Mouse (Mus musculus) frontal cortex, postnatal 36 days (tissue): Measurements from ENCODE around the gene Hoxa3.

Experiments used
- DNase-seq, 2 experiments: peaks; one replicate each; pipeline ENCODE4 v3.0.0; 2022; ENCODE audit warnings: low spot score in 2 of 2

The Hoxa3 gene

DNA sequence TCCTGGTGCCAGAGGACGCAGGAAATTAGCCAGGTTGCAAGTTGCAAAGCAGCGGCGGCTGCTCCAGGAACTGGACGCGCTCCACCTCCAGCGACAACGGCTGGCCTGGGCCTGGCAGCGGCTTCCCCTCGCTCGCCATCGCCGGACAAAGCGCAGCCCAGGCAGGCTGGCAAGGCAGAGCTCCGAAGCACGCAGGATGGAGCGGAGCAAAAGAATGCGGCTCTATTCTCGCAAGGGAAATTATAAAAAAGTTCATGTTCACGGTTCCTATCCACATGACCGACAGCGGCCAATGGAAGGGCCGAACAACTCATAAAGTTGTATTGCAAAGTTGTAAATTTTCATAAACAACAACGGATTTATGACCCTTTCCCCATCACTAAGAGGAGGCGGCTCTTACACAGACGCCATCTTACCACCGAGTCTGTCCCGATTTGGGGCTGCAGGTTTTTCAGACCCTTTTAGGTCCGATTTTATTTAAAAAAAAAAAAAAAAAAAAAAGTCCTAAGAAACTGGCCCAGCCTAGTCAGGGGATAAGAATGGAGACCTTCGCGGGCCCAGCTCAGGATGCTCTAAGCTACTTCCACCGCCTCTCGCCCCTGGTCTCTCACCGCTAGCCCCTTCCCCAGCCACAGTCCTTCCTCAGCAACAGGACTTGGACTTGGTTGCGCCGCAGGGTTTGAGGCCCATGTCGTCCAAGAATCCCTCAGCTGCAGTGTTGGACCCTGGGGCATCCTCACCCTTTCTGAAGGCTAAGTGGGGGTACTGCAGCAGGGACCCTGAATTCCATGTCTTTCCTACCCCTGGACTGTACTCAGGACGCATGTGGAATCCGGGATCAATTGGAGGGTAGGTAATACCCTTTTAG lies at the start of gene Hoxa3, which contains the start of gene Gm28308:
Gene Hoxa3, minus strand, starts transcription at position 218 of the 868 bp plus-strand sequence.
Gene Gm28308, minus strand, starts transcription at position 221 of the 868 bp plus-strand sequence.
- no peak for DNase-seq

DNA sequence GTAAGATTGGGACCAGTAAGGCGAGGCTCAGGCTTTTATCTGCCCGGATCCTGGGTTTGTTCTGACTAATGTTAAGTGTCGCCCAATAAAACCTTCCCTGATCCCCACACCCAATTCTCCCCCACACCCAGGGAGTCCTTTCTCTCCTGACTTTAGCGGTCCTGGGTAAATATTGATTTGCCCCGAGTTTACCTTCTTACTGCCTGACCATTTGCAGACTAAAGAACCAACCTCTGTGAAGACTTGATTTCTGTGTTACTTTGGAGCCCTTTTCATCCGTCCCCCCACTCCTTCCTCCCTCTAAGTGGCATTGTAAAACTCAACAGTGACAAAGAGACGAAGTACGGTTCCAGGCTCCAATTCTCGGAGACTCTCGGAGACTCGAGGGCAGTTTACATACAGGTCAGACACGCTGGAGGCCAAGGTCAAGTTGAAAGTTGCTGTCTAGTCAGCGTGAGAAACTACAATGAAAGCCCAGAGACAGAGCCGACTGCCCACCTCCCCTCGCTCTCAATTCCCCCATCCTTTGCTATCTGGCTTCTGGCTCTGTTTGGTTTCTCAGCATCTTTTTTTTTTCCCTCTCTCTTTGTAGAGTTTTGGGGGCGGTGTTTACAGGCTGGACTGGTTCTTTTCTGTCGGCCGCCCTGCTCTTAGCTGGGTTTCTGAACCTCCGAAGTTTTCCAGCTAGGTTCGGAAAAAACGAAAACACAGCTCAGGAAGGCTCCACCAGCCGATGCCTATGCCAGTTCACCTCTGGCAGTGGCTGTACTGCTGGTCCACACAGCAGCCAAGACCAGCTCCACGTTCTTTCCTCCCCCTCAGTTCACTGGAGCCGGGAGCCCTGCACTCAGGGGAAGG lies 49.6 kb upstream of the Hoxa3 start:
- no peak for DNase-seq

DNA sequence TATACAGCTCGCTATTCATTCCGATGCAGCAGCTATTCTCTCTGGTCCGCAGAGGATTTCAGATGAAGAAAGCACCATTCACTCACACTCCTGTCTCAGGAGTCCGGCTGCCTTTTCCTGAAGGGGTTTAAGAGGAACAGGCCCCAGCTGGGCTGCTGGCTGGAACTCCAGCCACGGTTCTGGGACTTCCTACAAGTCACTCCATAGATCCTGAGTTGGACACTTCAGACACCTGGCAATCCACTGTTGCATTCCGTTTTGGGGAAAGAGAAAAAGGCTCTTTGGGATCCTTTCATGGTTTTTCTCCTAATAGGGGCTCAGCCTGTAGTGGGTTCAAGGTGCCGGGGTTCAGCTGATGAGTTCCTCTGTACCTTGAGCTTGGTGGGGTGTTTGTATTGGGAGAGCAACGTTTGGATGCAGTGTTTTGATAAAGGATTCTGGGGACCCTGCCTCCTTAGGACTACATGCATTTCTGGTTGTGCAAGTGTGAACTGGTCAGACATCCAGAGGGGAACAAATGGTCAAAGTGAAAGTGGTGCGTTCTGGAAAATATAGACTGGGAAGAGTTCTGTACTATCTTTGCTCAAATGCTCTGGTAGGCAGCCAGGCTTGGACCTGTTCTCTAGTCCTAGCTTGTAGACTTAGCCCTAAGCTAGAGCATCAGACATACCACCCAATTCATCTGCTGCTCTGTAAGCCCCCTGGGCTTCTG lies 48.8 kb upstream of the Hoxa3 start:
- no peak for DNase-seq

DNA sequence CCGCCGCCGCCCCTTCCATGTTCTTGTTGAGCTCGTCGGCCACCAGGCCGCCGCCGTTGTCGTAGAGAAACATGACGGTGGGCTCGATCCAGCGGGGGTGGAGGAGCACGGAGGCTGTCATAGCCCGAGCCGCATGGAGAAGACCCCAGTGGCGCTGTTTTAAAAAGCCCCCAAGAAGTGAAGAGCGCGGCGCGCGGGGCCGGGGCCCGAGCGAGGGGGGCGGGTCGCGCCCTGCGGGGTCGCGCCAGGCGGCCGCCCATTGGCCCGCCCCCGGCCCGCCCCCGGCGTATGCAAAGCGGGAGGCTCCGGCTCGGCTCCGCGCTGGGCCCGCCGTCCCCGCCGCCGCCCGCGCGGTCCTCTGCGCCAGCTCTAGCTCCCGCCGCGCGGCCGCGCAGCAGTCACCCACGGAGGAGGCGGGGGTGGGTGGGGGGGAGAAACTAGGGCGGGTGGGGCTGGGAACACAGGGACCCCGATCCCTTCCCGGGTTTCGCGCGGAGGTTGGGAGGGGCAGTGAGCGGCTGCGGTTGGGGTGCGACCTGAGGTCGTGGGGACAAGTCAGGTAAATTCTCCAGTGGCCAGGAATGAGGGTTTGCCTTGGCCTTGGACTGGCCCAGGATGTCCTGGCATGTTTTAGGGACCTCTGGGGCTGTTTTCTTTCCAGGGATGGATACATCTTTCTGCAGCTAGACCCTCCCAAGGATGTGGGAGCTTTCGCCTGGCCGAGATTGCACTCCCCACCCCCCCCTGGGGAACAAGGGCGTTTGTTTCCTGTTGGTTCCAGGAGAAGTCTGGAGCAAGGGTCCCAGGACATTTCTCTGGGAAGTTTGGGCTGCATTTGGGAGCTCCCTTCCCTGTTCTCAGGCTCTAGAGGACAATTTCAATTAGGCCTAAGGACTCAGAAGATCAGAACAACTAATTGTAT lies 47.8 kb upstream of the Hoxa3 start, which contains the start of gene Hoxa13:
Gene Hoxa13, minus strand, starts transcription at position 227 of the 922 bp plus-strand sequence.
- no peak for DNase-seq

DNA sequence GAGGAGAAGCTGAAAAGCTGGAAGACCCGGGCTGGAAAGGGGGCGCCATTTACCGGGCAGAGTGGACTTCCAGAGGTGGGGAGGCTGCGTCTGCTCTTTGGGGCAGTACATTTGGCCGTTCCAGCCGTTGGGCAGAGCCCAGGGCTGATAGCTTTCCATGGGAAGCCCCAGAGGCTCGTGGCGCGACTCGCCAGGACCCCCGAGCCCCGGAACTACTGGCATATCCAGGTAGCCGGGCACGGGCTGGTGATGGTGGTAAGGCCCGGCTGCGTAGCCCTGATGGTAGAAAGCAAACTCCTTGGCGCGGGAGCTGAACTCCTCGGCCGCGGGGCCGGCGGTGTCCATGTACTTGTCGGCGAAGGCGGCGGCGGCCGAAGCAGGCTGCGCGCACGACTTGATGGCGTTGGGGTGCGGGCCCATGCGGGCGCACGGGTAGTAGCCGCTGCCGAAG lies 46.7 kb upstream of the Hoxa3 start:
- no peak for DNase-seq

DNA sequence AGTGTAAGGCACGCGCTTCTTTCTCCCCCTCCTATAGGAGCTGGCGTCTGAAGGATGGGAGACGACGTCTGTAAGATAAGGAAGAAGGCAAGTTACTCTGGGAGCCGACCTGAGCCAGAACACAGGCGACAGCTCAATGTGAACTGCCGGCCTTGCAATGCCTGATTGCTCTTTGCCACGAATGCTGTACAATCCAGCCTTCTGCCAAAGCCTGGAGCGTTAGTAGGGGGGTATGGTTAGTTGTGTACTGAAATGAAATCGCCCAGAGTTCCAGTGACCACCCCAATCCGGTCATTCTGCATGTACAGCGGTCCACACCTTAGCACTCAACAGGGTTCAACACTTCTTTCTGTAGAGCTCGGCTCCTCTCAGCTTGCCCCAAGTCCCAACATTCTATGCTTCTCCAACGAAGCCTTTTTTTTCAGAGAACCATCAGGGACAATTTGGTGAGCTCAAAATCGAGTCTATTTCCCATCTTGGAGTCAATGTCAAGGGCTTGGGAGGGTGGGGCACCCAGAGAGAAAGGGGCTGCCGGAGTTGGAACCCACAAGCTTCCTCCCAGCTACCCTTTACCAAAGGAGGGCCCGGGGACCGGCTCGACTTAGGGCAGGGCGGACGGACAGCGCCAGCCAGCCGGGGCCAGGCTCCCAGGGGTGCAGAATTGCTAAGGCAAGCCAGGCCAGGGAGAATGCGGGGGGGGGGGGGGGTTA lies 46.1 kb upstream of the Hoxa3 start:
- no peak for DNase-seq

DNA sequence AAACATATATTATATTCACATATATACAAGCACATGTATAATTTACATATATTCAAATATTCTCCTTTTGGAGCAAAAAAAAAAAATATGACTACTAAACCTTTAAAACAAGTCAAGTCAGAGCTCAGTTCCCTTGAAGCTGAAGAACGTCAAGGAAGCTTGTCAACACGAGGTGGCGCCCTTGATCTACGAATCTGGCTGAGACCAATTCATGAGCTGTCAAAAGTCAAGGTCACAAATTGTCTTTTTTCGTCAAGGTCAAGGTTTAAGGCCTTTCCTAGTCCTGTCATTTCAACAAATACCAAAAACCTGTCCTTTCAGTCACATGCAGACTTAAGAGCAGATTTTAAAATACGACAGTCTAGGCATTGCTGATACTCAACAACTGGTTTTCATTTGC lies 43.8 kb upstream of the Hoxa3 start:
- peak; percentile 61 to 77 for DNase-seq

DNA sequence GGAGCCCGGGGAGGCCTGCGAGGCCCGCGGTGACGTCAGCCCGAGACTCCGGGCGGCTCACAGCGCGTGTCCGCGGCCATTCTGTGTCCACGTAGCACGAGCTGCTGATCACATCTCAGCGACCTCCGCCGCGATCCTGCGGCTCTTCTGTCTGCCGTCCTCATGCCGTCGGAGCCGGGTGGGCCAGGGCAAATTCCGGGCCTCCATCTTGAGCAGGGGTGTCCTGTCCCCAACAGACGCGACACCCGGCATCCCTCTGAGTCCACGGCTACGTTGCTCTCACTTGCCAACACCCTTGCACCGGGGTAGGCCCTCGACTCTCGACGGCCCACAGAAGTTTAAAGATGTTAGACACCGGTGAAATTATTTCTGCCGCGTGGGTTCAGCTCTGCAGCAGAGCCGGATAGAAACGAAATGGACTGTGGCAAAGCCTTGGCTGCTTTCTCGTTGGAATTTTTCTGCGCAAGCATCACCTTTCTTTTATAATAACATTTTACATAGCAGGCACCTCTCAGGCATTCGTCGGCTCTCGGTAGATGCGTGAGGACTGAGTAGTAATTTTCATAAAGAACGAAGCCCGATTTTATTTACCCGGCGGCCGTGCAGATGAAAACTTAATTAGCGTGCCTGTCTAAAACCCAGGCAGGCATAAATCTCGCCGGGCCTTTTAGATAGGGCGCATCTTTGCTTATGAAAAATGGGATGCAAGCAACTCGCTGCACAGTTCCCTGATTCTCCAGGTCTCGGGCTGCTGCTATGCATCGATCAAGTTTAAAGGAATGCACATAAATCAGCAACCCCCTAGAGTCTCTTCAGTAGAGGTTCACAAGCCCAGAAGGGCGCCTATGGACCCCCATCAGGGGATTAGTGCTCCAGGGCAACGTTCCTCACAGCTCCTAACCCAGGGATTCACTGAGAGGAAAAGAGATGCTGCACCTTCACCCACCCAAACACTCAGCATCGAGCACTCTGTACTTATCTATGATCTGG lies 40.7 kb upstream of the Hoxa3 start:
- no peak for DNase-seq

DNA sequence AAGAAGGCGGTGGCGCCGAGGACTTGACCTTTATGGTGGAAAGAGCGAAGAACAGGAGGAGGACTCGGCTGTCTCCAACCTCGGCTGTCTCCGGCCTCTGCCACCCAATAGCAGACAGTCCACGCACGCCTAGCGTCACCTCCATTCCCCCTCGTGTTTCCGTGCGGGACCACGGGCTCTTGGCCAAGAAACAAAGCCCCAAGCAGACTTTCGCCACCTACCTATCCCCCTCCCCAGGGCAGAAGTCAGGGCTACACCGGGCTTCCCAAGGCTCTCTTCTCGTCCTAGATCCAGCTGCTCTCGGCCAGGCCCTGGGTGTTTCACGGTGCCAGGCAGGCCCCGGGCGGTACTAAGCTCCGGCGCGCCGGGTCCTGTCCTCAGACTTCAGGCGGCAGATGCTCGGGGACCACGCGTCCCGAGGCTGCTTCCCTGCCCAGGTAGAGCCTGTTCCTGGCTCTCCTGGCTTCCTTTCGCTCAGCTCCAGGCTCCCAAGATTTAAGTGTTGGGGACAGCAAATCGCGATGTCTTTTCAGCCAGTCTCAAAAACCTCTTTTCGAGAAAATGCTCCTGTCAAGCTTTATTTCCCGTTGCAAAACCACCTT lies 39.7 kb upstream of the Hoxa3 start:
- DNase-seq = no peak

DNA sequence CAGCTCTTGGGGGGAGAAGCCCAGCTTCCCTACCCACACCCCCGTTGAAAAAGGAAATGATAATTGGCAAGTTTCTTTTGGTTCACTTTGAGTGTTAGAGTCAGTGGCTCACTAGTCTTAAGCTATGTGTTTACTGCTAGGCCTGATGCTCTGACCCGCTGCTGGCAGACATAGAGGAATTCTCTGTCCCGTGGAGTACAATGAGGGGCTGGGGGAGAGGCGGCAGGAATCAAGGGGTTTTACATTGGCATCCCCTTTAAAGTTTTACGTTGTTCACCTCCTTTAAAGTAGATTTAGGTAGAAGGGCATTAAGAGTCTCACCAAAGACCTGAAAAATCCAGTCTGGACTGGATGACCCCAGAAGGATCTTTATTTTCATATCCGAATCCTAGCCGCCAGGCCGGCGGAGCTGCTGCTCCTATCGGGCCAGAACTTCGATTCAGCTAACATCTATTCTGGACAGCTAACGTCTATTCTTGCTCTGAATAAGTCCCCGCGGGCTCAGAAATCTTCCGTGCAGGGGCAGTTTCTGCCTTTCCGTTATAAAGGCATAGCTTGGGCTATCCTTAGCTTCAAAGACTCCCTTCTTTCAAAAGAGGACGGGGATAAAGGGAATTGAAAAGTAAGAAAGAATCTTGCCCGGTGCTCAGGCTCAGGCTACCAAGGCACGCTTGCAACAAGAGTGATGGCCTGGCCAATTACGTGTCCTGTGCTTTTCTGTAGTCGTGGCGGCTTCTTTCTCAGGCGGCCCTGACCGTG lies 39.1 kb upstream of the Hoxa3 start:
- no peak for DNase-seq

DNA sequence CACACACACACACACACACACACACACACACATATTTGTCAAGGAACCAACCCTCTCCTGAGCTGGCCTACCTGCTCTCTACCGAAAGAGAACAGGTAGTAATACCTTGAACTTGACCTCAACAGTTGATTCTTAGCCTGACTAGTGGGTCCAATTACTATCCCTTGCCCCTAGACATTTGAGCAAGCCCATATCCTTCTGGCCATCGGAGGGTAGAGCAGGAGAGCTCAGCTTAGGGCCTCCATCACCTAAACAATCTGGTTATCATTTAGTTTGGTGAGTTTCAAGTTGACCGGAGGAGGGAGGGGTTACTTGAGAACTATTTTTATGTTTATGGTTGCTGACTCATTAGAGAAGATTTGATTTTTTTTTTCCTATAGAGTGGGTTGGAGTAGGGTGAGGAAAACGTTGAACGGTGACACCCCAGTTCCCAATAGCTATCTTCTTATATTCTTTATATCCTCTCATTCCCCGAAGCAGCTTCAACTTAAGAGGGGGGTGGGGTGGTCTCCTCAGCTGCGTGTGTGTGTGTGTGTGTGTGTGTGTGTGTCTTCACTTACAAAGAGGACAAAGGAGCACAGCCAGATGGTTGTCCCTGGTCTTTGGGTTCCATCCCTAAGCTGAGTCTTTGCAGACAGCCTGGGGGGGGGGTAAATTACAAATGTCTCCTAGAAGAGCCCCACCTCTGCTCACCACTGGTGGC lies 38.2 kb upstream of the Hoxa3 start:
- no peak for DNase-seq

DNA sequence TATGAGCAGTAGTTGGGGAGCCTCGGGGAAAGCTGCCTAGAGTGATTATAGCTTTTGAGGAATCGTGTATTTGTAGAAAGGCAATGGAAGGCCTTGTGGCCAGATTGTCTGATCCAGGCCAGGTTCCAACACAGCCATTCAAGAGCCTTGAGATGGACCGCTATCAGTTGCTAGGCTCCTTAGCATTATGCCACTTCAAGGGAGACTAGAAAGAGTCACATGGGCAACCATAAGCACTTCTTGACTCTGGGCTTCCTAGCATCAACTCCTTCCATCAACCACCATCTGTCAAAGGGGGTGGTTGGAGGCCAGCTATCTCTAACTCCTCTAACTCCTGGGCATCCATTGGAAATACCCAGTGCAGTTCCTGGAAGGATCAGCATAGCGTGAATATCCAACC lies 36.7 kb upstream of the Hoxa3 start:
- no peak for DNase-seq

DNA sequence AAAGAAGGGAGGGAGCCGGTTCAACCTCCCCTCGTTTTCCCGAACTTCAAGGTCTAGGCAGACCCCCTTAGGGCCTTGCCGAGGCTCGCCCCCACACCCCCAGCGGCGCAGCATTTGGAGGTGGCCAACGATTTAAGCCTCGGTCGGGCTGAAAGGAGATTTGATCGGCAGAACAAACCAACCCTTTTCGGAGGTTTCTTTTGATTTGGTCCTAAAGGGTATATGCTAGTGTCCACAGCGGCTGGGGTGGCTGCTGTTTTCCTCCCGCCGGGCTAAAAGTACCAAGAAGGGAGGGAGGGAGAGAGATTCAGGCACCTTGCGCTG lies 36.2 kb upstream of the Hoxa3 start:
- DNase-seq = no peak

DNA sequence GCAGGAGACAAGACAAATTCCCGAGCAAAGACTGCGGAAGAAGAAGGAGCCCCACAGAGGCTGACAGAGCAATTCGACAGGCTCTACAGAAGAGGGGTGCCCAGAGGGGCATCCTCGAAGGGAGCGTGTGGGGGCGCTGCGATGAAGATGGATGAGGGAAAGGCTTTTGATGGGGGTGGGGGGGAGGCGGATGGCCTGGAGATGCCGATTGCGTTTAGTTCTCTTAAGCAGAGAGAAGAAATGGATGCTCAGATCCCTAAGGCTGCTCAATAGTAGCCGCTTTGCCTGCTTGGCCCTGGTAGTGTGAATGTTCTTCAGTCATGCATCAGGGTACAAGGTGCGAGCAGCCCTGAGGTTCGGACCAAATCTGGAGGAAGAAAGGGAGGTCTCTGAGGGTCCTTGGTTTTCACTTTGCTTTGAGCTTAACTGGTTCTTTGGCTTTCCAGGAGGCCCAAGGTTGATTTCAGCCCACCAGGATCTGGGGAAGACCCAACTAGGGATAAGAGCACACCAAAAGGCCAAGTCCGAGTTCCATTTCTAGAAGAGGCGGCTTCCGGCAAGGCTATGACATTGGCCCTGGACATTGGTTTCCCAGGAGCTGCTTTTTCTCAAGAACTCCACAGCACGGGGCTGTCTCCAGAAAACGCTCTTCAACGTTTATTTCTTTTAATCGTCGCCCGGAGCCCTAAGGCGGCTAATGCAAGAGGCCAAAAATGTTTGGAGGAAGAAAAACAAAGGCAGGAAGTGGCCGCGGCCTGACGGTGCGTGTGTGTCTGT lies 35.7 kb upstream of the Hoxa3 start:
- DNase-seq = no peak

DNA sequence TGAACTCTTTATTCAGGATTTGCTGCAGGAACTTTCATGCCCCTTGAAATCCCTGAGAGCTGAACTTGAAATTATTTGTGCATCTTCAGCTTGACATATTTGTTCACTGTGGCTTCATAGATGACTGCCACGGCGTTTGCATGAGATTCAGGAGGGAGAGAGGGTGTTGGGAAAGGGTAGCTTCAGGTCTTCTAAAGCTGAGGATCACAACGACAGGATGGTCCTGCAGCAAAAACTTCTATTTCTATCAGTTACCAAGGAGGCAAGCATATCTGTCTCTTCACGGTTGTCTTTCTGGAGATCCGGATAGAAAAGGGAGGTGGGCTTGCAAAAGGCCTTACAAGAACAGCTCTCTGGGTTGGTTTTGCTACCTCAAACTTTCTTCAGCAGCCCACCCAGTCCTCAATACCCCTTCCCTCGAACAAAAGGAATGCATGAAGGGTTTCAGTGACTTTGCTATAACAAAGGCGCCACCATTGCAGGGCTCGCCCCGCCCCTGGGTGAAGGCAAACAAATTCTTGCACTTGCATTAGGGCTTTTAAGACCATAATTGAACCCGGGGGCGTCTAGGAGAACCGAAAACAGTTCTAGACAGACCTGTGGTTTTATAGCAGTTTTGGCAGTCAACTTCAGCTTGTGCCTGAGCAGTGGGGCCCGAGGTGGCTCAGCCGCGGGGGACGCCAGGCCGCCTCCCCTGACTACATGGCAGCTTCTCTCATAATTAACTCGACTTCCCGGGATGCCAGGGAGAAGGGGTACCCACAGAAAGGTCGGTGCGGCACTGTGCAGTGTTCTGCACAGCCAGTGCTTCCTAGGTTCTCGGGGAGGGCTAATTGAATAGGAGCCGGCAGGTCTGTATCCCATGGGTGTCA lies 34.9 kb upstream of the Hoxa3 start:
- no peak for DNase-seq

DNA sequence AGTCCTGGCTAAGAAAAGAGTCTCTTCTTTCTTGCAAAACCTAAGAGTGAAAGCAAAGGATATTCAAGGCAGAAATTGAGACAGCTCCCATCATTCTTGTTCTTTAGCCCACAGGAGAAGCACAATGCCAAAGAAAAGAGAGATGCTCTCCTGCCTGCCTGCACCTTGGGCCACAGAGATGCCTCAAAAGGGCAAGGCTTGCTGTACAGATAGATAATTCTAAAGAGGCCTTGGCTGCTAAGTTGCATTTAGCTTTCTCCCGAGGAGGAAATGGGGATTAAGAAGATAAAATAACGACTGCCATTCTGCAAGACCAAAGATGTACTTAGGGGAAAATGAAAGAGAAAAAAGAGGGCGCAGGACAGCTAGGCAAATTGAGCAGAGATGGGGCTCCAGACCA lies 33.8 kb upstream of the Hoxa3 start:
- no peak for DNase-seq
